Mouse (Mus musculus) liver (tissue): ENCODE measurements around the gene Arl3.
A peak's percentile ranks its signal among the peaks of the same experiment; 100 is the strongest.

ENCODE experiments used
- DNase-seq: peaks from one replicate; pipeline ENCODE4 v3.0.0-alpha.2; 2020; ENCODE audit warnings: mixed read lengths

Arl3 gene

GRCm38 (mm10) chr19:46532031-46532688, 40.8 kb downstream of the Arl3 start:
- DNase-seq: peak; percentile 67

DNA sequence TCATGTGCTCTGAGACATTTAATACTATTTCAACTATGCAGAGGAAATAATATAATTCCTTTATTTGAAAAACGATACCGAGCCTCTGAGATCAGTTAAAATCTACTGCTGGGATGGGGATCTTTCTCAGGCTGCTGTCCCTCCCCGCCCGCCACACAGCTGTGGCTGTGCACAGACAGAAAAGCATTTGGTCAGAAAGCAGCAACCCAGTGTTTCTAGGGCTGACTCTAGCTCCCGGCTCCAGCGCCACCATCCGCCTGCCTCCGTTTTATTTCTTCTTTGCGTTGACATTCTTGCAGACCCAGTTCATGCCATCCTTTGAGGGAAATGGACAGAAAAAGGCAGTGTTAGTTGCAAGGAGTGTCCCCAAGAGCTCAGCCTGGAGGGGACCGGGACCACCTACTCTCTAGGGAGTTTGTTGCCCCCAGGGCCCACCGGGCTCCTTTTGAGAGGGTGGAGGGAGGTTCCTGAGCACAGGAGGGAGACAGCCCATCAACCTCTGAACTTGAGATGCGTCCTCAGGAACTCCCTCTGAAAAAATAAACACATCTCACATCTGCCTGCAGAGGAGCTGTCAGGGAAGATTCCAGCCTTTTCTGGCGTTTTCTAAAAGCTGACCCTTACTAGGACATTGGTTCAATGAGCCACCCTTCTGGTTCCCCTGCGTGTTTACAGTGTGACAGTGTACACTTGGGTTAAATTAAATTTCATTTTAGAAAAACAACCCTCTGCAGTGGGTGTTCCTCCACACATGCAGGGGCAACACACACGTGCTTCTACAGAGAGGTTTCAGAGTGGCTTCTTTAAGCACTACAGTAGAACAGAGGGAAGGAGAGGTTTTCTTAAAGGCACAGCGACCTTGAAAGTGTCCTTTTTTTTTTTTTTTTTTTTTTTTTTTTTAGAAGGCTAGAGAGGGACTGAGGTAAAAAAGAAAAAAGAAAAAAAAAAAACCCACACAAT, 41.6 kb downstream of the Arl3 start:
- no peak for DNase-seq

DNA sequence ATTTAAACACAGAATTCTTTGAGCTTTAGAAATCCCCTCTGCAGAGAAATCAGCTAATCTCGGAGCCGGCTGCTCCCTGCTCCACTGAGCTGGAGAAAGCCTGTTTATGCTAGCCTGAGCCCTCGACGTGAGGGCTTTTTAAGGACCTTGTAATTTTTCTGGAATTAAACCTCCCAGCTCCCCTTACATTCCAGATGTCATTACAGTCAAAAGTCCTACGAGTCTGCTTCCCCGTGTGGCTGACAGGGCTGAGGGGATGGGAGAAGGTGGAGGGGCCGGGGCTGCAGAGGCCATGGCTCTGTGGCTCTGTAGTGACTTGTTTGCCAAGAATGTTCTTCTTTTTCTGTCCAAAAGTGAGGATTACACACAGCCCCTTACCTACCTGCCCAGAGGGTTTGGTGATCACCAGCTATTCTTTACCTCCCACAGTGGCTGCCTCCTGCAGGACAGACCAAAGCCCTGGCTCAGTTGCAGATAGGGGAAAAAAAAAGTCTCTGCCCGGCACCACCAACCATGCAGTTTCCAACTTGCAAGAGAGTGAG, 42.5 kb downstream of the Arl3 start:
- no peak for DNase-seq

GRCm38 (mm10) chr19:46529601-46530448, 43.2 kb downstream of the Arl3 start:
- no peak for DNase-seq

DNA sequence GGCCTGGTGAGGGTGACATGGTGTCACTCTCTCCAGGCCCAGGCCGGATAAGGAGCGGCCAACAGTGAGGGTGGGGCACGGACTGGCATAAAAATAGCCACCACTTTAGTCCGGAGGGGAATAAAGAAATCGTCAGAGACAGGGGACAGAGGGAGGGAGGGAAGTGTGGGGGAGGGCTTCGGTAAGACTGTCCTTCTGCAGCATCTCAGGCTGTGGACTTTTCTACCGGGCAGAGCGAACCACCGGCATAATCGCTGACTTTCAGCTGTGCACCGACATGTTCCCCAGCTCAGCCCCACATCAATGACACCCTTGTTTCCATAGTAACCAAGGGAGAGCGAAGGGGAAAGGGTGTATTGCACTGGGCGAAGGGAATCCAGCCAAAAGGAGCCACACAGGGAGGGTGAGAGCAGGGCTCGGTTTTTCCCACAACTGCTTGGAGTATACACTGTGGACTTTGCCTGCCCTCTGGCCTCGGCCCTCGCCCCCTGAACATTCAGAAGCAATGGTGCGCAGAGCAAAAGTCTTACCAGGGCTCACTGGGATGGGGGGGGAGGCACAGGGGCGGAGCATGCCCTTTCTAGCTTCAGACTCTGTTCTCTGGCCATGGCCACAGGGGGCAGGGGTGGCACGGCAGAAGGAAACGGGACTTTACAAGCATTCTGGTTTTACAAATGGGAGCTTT, 44.3 kb downstream of the Arl3 start:
- DNase-seq: peak; percentile 42

- no peak for DNase-seq
Measured at GRCm38 (mm10) chr19:46527632-46528528, 45.1 kb downstream of the Arl3 start.

GRCm38 (mm10) chr19:46525691-46526631, 47.0 kb downstream of the Arl3 start:
- DNase-seq: no peak

- DNase-seq: no peak
Measured at GRCm38 (mm10) chr19:46524601-46525321, 48.2 kb downstream of the Arl3 start.

DNA sequence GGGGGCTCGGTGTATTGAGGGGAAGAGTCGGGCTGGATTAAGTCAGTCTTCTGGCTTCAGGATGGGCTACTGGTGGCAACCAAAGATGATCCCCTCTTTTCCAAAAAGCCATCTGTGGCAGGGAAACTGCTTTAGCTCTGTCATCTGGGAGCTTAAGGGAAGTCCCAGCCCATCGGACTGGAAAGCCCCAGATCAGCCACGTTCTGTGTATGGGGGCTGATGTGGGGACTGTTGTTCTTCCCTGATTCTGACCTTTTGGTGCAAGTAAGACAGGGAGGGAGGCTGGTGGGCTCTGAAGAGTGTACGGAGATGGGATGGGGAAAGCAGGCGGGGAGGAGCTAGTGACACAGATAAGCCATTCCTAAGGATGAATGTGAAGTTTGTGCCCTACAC, 48.9 kb downstream of the Arl3 start:
- no peak for DNase-seq

GRCm38 (mm10) chr19:46523480-46524151, 49.4 kb downstream of the Arl3 start:
- peak; percentile 62 for DNase-seq

DNA sequence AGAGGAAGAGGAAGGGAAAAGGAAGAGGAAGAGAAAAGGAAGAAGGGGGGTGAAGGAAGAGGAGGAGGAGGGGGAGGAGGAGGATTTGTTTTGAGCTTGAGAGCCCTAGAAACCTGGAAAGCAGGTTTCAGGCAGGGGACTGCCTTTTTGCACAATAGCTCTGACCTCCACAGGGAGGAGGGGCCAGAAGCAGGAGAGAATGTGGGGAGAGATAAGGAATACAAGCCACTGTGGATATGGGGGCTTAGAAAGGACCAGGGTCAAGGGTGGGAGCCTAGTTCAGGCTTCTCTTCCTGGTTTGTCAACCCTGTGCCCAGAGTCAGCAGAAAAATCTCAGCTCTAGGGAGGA, 49.9 kb downstream of the Arl3 start:
- no peak for DNase-seq

- no peak for DNase-seq
Measured at GRCm38 (mm10) chr19:46522433-46523044, 50.5 kb downstream of the Arl3 start.

DNA sequence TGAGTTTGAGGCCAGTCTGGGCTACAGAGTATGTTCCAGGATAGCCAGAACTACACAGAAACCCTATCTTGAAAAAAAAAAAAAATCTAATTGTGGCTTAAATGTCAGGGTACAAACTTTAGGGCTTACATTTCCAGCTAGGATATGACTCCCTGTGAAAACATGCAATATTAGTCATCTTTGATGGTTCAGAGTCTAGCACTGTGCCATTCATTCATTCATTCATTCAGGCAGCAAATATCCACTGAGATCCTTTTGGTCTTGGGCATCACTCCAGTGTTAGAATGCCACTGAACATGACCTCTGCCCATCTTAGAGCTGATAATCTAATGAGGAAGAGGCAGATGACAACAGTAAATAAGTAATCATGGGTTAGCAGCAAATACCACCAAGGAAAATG, 51.3 kb downstream of the Arl3 start:
- DNase-seq: no peak

- no peak for DNase-seq
Measured at GRCm38 (mm10) chr19:46518828-46519621, 54.0 kb downstream of the Arl3 start.

- peak; percentile 60 for DNase-seq
Measured at GRCm38 (mm10) chr19:46518352-46518787, 54.6 kb downstream of the Arl3 start.

DNA sequence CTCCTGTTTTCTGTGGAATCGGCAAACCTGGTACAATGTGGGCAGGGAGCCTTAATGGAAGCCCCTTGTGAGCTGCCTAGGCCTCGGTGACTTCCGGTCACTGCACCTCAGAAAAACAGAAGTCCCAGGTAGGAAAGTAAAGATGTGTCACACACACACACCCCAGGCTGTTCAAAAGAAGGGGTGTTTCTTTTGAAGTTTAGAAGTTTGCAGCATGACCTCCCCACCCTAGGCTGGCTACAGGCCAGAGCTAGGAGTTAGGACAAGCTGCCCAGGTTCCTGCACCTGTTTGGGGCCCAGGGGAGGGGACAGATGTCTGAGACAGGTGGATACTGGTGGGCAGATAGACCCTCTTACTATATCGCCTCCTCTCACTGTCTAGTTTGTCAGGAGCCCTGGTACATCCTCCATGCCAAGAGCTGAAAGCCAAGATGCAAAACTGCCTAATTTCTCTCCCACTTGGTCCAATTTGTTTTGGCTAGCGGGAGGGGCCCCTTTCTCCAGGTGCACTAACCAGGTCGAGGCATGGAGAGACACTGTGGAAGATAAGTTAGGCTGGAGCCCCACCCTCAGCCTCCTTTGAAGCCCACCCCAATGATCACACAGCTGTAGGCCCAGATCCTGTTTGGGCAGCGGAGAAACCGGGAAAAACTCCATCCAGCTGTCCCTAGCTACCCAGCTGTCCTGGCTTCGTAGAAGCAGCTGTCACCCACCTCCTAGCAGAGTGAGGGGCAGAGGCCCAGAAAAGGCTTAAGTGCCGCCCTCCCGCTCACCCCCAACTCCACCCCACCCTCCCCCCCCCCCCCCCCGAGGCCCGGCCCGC, 55.3 kb downstream of the Arl3 start:
- DNase-seq: no peak
